Mouse (Mus musculus) cerebellum, adult (tissue): ENCODE data around the gene Prkag2.
"Not testable (repeated sequence)": the region's sequence is repeated elsewhere in the genome, so short reads cannot be mapped to it uniquely, and the experiment has no call there.

Experiments
- ATAC-seq: cut with Nextera tagmentation; 2 replicates; pipeline ENCODE4 v1.9.2; 2017; ENCODE audit warnings: mild to moderate bottlenecking, moderate library complexity, mixed read lengths; ENCODE audit not compliant: insufficient number of reproducible peaks, low FRiP score, low TSS enrichment

Prkag2 gene

GRCm38 (mm10) chr5:24888874-24889591 lies 211.4 kb downstream of the Prkag2 start:
- no peak for ATAC-seq

- ATAC-seq, result no peak
Observed at GRCm38 (mm10) chr5:24887271-24887670, 213.2 kb downstream of the Prkag2 start.

GRCm38 (mm10) chr5:24878713-24879112 lies 221.7 kb downstream of the Prkag2 start:
- no peak for ATAC-seq

DNA sequence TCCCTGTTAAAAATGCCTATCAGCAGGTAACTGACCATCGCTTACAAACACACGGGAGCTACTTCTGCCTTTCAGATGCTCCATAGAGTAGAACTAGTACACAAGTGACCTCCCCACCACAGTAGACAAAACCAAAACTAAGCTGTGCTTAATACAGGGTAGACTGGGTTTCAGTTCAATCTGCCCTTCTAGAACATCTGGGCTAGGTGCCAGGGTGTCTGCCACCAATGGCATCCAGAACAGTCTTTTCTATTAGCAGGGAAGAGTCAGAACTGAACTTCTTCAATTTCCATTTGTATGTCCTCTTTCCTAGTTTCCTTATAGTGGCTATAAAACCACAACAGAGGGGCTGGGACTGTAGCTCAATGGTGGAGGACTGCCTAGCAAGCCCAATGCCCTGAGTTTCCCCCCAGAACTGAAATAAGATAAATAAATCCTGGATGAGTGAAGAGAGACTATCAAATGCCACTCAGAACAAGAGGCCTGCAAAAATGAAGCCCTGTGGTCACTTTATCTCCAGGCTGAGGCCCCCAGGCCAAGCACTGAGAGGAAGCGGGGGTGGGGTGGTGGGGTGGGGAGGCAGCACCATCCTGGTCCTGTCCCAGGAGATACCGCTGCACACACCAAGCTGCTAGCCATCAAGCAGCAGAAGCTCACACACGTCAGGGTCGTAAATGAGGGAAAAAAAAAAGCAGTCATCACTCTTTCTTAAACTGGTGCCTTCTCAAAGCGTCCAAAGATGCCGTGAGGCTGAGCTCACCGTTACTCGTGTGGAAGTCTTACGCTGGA lies 222.4 kb downstream of the Prkag2 start:
- no peak for ATAC-seq

DNA sequence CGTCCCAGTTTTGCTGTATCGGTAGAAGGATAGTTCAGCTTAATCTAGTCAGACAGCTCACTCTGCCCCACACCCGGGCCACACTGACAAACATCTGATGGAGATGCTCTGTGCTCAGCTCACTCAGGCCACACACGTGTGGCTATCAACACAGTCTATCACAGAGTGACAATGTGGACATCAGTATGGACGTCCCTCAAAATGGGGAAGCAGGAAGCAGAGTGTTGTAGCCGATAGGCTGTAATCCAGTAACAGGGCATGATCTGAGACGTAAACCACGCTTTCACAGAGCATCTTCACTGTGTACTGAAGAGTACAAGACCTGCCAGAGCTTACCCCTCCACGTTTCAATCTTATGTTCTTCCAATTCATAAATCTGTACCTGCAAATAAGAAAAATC lies 223.8 kb downstream of the Prkag2 start:
- no peak for ATAC-seq

DNA sequence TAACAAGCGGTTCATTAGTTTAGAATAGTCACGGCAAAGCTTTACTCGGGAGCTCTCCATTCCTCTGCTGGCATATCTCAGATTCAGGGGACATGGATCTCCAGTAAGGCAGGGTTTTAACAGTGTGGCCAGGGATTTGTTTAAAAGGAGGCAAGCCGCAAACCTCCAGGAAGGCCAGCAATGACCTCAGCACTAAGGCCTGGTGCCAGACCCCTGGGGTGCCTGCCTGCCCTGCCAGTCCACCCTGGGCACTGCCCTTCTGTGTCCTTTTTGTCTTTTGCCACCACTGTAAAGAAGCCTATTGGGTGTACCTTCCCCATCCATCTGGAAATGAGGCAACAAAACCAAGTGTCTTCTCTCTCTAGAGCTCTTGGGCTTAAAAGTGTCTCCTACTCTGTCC lies 226.3 kb downstream of the Prkag2 start:
- peak; percentile 84 for ATAC-seq

DNA sequence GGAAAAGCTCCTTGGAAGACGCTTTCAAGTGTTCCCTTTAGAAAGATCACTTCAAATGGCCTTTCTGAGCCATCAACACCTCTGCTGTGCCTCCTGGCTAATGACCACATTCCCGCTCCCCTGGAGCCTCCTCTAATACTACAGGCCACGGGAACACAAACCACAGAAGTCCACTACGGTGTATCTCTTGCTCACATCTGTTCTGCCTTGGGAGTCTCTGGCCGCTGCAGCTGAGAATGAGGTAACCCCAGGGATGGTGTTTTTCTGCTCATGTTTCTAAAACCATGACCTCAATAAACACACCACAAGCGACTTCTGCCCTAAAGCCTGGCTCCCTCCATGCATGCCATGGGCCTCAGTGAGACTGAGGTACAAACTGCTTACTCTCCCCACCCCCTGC lies 227.2 kb downstream of the Prkag2 start:
- ATAC-seq, result no peak

DNA sequence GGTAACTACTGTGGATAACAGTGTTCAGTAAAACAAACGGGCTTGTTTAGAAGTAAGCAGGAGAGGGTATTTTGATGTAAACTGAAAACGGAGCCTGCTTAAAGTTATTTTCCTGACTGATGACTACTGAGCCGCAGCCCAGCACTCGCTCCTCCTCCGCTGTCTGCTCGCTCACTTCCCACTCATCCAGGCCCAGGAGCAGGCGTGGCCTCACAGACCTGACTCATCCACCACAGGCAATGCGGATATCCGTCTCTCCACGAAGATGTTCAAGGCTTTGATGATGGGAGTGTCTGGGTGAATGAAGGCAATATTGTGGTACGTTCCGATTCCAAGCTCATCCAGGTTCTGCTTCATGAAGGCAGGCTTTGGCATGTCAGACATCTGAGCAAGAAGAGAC lies 229.2 kb downstream of the Prkag2 start:
- ATAC-seq, result no peak

DNA sequence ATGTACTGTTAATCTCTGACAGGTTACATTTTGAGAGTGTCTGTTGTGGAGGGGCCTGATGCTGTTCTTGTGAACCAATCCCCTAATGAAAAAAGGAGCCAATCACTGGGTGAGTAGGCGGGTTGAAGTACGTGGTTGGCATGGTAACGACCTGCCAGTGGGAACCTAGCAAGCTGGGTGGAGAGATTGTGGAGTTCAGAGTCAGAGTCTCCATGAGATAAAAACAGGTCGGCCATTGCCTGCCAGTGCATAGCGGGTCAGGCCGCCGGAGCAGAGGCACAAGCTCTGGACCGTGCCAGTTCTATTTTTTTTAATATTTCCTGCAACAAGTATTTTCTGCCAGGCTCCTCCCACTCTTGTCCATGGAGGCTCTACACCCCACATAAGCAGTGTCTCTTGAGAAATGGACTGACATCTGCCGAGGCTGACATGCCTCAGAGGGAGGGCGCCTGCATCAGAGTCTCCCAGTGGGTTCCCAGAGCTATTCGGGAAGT lies 230.6 kb downstream of the Prkag2 start:
- ATAC-seq, result no peak

GRCm38 (mm10) chr5:24863804-24864203 lies 236.6 kb downstream of the Prkag2 start:
- ATAC-seq, result no peak

DNA sequence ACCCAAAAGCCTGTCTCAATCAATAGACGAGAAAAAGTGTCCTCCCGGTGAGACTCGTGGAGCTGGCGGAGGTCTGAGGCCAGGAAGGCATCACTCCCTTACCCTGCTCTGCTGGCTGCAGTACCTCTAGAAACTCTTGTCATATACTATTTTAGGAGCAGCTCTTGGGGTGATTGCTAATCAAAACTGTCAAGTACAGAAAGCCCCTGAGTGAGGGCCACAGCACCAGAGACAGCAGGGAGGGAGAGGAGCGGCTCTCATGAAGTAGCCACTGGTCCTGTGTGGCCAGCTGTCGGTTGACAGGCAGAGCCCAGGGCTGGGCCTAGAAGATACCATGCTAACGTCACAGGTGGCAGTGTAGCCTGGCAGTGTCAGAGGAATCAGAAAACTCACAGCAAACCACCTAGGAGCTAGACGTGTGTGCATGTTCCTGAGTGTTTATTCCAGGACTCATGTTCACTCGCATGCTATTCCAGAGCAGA lies 239.0 kb downstream of the Prkag2 start:
- 0 out of 2 replicates have a peak, but pooled peaks have one; percentile 32 for ATAC-seq

- ATAC-seq, result peak; percentile 95
Observed at GRCm38 (mm10) chr5:24860635-24861448, 239.6 kb downstream of the Prkag2 start.

GRCm38 (mm10) chr5:24859771-24860540 lies 240.5 kb downstream of the Prkag2 start:
- no peak for ATAC-seq

GRCm38 (mm10) chr5:24854827-24855600 lies 245.4 kb downstream of the Prkag2 start:
- no peak for ATAC-seq

DNA sequence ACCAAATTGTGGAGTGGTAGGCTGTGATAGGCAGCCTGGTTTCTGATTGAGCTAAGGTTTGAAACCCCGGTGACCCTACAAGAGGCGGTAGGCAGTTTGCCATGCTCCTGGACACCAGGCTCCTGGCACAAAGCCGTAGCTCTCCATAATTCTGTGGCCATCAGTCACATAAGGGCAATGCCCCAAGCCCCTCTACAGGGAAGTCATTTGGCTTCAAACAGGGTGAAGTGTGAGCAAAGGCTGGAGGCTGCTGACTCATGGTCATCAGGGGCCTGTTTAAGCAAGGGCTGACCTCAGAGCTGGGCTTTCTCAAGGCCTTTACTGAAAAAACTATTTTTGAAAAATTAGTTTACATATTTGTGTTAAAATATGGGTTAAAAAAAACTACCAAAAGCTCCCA lies 246.2 kb downstream of the Prkag2 start:
- ATAC-seq, result no peak

DNA sequence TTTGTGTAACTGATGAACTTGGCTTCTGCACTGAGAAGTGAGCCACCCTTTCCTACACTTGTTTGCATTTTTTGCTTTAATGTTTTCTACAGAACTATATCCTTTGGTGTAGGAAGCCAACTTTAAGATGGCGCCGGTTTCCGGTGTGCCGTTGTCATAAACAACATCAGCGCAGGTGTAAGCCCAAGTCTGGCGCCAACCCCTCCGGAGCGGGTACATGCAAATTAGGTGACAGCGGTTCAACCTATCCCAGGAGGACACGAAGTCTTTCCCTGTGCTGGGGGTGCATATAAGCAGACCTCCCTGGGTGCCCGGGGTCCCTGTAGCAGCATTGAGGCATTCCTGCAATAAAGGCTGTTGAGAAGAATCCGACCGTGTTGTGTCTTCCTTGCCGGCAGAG lies 252.2 kb downstream of the Prkag2 start:
- ATAC-seq, result not testable (repeated sequence)

GRCm38 (mm10) chr5:24843841-24844240 lies 256.6 kb downstream of the Prkag2 start:
- ATAC-seq, result no peak

GRCm38 (mm10) chr5:24843103-24843475 lies 257.4 kb downstream of the Prkag2 start:
- ATAC-seq, result no peak
